Mouse (Mus musculus): Measurements from ENCODE around the gene Fbxo28.

DNA sequence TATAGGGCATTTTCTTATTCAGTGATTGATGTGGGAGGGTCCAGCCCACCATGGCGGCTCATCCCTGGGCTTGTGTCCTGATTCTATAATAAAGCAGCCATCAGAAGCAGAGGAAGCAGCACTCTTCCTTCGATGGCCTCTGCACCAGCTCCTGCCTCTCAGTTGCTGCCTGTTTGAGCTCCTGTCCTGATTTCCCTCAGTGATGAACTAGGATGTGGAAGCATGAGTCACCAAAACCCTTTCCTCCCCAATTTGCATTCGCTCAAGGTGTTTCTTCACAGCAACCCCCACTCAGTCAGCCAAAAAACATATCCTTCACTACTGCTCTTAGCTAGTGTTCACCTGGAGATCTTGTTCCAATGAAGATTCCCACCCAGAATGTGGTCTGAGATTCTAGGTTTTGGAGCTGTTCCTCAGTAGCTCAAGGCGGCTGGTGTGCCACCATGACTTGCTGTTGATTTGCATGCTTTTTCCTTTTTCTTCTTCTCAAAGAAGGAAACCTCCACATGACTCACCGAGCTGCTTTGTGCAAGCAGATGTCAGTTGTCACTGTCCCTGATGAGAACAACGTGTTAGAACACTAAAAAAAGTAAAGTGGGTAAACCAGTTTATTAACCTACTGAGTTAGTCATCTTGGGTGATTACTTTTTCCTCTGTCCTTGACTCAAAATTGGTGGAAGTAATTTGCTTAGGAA, 39.1 kb downstream of the Fbxo28 start:
- no peak for TF ChIP-seq CTCF (IDR thresholded peaks at IDR 0.05; ENCODE audit: insufficient read depth, low read length)
- TF ChIP-seq POLR2A (IDR thresholded peaks at IDR 0.05; ENCODE audit: borderline replicate concordance, extremely low read depth, low read depth, low read length), result no peak
